Mouse (Mus musculus) thymus, postnatal 14 days (tissue): ENCODE data around the gene 9930021J03Rik.

Source experiments
- DNase-seq: peaks from one replicate; pipeline ENCODE4 v3.0.0; 2021

9930021J03Rik gene

DNA sequence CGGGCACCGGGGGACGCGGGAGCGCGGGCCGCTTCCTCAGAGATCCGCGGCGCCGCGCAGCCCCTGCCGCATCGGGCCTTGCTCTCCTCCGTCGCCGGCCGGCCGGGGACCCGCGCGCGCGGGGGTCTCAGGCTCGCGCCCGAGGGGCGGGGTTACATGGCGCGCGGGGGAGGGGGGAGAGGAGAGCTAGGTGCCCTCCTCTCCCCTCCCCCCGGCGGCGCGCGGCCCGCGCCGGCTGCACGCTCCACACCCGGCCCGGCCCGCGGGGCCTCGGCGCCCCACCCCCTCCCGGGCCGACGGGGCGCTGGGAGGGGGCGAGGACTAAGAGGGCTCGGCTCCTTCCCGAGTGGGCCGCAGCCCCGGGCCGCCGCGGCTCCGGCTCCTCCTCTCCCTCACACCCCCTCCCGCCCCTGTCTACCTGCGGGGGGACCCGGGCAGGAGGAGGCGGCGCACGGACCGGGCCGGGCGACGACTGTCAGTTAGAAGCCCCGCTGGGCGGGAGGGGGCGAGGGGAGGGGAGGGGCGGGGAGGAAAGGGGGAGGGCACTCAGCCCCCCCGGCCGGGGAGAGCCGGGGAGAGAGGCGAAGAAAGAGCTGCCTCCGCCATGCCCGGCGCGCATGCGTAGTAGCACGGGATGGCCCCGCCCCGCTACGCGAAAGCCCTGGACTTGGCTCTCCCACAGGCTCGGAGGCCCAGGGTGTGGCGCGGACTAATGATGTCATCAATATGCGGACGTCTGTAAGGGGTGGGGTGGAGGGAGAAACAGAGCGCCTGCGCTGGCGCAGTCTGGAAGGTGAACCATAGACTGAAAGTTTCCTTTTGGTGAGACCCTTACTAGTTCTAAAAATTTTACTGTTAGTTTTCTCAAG lies at the start of gene 9930021J03Rik:
Gene 9930021J03Rik (minus strand): TSS at position 73 of the 869 bp plus-strand sequence.
- DNase-seq: peak; percentile 99

DNA sequence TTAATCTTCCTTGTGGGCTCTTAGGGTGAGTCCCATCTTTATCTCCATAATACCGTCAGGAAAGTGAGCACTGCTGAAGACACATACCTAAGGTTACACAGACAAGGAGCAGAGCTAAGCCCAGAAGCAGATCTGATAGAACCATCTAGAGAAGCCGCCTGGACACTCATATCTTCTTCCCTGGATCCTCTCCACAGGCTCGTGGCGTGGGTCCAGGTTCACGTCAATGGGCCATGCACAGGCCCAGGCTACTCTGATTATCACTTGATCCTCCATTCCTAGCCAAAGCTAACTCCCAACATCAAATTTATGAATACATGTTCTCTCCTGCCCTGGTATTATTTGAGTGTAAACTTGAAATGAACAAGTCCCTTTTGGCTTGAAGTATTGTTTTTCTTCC lies 47.9 kb upstream of the 9930021J03Rik start:
- DNase-seq: no peak

DNA sequence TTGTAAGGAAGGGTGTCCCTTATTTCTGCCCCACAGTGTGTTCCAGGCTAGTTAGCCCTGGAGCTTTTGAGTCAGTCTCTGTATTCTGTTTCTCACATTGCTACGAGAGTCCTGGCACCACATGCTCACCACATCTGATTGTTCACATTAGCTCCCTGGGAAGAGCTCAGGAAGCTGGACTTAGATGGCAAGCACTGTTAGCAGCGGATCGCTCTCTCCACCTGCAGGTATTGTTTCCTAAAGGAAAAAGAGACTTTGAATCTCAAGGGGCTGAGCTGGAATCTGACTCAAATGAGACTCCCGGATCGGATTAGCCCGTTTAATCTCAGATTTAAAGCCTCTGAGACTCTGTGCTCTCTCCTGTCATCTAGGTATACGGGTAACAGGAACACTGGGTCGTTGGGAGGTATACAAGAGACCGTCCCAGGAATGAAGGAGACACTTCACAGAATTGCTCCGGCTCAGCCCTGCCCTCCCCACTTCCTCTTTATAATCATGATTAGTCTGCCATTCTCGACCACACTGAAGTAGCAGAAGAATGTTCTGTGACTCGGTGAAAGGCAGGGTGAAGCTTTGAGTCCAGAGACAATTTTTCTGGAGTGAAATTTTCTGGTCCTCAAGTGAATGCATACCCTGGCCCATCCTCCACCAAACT lies 45.4 kb upstream of the 9930021J03Rik start:
- DNase-seq: no peak

DNA sequence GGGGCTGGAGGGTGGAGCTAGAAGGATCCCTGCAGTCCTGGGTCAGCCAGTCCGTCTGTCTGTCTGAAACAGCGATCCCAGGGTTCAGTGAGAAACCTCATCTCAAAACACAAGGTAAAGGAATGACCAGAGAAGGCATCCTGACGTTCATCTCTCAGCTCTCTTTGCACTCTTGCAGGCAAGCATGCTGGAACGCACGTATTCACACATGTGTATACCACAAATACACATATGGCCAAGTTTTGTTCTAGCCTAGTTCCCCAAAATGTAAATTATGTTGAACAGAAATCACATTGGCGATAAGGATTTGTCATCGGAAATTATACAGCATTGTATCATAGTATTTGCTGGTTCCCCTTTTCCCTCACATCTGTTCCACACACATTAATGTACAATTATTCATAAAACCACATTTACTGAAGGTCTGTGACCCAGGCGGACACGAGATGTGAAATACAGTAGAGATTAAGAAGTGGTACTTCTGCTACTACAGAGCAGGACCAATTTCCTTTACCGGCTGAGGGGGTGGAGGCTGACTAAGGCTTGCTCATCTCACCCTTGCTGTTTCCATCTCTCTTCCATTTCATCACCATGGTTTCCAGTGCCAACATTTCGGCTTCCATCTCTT lies 44.2 kb upstream of the 9930021J03Rik start:
- DNase-seq: no peak

DNA sequence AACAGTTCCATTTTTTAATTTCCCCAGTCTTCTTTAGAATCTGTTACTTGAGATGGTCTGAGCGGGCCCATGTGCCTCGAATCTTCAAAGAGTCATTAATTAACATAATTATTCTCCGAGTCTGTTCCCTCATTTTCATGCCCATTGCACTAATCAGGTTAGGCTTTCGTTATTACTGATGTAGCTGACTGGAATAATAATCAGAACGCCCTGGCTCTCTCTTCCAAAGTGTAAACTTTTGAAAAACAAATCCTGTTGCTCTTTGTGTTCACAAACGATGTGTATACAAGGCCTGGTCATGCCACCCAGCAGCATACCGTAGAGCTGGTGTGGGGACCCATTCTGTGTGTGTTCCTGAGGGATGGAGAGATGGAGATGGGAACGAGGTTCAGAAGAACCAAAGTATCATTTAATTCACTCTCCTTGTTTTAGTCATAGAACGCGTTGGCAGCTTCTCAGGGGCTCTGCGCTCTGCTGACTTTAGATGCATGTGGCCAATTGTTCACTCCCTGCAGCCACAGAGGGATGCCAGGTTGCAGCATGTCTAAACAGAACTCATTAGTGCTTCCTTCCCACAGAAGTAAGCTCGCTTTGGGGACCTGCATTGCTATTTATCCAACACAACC lies 38.4 kb upstream of the 9930021J03Rik start:
- DNase-seq: no peak

DNA sequence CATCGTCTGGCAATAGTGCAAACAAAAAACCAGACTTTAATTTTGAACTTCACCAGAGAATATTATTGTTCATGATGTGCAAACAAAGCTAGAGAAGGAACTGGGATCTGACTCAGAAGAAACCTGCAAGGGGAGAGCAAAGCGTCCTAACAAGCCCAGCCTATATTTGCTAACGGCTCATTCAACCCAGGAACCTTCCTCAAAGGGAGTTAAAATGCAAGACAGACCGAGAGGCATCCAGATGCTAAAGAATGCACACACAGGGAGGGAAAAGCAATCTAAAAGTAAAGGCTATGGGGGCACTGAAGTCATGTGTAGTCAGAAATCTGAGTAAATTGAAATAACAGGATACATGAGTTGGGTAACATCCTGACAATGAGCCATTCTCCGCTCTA lies 37.8 kb upstream of the 9930021J03Rik start:
- no peak for DNase-seq

DNA sequence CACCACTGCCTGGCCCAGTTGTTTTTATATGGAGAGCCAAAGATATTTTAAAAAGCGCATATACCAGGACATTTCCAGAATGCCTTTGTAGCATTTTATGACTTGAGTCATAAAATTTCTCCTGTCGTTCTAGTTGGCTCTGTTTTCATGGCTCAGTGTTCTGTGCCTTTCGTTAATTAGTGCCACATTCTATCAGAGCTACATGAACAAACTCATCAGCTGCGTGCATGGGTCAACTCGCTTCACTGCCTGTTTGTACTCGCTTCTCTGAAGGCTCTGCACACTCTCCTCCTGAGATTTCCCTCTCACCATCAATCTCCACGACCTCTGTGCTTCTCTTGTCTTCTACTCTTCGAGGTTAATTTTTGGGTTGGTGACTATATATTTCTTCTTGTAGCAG lies 37.2 kb upstream of the 9930021J03Rik start:
- DNase-seq: no peak

DNA sequence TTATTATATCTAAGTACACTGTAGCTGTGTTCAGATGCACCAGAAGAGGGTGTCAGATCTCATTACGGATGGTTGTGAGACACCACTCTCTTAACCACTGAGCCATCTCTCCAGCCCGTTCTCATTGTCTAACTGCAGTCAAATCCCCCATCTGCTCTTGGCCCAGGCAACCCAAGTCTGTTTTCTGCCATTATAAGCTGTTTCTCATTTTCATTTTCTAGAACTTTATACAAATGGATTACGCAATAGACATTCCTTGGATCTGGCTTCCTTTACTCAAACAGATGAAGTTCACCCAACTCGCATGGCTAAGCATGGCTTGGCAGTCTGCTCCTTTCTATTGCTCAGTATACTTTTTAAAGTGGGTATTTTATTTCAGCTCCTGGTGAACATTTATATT lies 34.9 kb upstream of the 9930021J03Rik start:
- no peak for DNase-seq

DNA sequence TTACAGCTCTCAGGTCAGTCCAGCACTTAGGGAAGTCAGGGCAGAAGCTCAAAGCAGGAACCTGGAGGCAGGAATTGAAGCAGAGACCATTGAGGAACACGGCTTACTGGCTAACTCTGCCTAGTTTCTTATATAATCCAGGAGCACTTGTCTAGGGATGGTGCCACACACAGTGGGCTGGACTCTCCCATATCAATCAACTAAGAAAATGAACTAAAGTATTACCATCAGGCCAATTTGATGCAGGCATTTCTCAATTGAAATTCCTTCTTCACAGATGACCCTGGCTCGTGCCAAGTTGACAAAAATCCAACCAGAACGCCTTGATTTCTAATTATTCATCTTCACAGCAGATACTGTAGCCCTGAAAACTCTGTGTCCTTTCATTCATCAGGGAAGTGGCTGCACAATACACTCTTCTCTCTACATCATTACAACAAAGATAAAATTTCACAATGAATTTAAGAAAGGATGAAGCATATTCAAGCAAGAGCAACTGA lies 32.9 kb upstream of the 9930021J03Rik start:
- DNase-seq: no peak

DNA sequence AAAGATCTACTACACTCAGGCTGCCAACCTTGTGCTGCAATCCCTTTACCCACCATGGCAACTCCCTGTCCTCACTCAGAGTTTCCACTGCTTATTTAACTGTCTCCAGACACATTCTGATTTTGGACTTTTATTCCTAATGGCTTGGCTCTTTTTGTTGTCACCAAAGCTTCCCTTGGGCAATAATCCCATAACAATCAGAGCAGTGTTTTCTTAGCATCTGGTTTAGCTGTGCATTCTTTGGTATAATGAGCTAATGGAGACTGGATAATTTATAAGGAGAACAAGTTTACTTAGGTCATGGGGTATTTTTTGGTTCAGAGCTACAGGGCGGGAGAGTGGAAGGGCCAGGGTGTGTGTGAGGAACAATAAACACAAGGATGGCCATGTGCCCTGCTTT lies 32.4 kb upstream of the 9930021J03Rik start:
- DNase-seq: no peak

DNA sequence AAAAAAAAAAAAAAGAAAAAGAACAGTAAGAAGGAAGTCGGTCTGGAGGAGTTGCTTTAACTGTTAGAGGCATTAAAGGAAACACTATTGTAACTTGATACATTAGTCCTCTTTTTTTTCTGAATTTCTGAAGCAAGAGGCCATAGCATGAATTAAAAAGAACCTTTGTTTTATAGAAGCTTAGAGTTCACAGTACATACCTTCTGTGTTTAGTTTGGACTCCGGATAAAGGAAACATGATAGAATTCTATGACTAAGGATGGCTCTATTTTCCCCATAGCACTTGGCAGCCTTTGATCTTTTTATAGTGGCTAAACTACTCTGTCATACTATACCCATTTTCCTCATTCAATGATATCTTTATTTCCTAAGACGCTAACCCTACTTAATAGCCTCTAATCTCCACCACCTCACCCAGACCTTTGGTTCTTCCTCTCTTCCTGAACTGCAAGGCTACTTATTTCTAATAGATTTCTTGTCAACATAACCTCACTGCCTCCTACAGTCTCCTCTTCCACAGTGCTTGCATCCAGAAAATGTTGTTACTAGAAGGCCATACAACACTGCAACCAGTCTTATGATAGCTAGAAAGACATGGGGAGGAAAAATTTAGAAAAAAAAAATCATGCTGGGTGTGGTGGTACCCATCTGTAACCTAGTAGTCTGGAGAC lies 29.7 kb upstream of the 9930021J03Rik start:
- DNase-seq: no peak

DNA sequence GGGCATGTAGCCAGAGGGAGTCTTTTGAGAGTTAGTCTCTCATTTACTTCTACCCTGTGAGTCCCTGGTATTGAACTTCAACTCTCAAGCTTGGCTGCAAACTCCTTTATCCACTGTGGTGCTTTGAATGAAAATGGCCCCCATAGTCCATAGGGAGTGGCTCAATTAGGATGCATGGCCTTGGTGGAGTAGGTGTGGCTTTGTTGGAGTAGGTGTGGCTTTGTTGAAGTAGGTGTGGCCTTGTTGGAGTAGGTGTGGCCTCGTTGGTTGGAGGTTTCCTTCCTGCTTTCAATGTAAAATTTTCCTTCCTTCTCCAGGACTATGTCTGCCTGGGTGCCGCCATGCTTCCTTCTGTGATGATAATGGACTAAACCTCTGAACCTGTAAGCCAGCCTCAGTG lies 25.1 kb upstream of the 9930021J03Rik start:
- no peak for DNase-seq

DNA sequence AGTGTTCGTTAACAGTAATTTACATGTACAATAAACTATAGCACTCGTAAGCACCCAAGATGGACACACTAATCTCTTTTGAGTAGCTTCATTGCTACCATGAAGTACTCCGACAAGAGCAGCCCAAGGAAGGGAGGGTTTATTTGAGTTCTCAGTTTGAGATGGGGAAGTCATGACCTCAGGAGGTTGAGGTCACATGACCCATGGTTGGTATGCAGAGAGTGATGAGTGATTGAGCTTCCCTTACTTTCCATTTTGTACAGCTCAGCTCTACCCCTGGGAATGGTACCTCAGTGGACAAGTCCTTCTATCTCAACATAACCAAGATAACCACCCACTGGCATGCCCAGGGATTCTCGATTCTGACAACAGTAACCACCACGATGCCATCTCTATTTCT lies 22.8 kb upstream of the 9930021J03Rik start:
- no peak for DNase-seq

DNA sequence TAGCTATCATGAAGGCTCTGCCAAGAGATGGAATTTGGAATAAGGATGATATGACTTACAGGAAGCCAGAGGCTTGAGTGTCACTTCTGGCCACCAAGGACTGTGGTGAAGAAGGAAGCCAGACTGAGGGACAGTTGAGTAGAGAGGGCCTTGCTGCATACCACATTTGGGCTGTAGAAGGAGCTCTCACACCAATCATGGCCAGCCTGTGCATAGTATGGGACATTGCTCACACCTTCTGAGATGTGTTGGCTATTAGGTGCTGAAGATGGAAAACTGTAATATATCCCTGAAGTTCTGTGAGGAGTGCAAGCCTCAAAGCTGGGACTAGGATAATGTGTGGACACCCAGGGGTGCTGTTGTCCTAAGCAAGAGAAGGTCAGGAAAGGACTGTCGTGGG lies 20.9 kb upstream of the 9930021J03Rik start:
- DNase-seq: no peak

DNA sequence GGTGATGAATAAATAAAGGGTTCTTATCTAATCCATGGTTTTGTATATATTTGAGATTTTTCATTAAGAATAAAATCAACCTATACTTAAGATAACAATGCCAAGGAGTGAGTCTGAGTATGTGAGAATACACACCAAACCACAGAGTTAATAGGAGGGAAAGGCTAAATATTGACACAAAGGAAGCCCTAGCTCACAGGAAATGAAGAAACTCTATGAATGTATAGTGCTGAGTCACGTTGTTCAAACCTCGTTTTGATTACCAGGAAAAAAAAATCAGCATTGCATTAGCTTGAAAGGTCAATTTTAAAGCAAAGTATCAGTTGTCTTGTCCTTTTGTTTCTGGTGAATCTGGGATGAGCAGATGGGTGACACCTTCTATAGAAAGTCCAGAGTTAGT lies 19.2 kb upstream of the 9930021J03Rik start:
- no peak for DNase-seq

DNA sequence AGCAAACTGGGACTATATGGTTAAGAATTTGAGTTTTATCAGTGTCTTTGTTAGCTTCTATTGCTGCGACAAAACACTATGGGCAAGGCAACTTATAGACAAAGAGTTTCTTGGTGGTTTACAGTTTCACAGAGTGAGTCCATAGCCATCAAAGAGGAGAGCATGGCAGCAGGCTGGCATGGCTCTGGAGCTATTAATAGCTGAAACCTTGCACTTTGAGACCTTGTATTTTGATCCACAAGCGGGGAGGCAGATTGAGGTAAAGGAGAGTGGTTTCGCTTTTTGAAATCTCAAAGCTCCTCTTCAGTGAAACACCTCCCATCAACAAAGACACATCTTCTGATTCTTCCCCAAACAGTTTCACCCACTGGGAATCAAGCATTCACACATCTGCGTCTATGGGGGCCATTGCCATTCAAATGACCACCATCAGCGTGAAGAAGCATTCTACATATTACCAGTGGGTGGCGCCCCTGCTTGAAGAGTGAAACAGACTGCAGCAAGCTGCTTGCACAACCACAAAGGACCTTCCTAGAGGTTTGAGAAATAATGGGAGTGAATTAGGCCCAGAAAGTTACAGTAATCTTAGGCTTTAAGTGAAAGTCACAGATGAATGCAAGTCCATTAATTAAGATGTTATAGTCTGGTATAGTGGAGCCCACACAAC lies 18.4 kb upstream of the 9930021J03Rik start:
- peak; percentile 58 for DNase-seq

DNA sequence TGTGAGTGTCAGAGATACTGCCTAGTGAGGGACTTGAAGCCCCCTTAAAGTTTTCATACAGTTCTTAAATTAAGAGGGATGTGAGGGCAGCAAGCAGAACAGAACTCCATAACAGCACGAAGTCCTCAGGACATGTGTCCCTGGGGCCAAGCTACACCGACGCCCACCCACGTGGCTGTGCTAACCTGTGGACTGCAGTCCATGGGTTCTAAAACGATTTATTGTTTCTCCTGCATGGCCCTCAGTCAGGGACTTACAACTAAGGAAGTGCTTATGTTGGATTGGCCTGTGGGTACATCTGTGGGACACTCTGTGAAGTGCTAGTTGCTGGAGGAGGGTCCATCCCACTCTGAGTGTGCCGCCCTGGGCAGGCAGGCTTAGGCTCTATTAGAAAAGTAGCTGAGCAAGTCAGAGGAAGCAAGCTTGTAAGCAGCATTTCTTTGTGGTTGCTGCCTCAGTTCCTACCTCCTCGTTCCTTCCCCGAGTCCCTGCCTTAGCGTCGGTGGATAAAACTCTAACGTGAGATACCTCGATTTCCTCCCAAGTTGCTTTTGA lies 17.7 kb upstream of the 9930021J03Rik start:
- DNase-seq: no peak

DNA sequence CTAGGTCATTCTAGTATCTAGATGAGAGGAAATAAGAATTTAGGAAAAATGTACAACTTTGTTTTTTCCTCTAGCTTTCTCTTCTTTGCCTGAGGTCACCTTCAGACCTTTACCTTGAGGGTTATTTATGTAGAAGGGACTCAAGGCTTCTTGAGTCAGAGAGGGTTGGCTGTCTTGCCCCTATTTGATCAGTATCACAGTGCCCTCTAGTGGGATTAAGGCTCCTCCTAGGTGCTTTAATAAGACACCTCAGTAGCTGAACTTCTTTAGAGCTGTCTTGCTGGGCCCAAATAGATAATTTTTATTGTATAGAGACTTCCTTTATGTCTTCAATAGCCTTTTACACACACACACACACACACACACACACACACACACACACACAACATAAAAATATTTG lies 15.2 kb upstream of the 9930021J03Rik start:
- peak; percentile 68 for DNase-seq

DNA sequence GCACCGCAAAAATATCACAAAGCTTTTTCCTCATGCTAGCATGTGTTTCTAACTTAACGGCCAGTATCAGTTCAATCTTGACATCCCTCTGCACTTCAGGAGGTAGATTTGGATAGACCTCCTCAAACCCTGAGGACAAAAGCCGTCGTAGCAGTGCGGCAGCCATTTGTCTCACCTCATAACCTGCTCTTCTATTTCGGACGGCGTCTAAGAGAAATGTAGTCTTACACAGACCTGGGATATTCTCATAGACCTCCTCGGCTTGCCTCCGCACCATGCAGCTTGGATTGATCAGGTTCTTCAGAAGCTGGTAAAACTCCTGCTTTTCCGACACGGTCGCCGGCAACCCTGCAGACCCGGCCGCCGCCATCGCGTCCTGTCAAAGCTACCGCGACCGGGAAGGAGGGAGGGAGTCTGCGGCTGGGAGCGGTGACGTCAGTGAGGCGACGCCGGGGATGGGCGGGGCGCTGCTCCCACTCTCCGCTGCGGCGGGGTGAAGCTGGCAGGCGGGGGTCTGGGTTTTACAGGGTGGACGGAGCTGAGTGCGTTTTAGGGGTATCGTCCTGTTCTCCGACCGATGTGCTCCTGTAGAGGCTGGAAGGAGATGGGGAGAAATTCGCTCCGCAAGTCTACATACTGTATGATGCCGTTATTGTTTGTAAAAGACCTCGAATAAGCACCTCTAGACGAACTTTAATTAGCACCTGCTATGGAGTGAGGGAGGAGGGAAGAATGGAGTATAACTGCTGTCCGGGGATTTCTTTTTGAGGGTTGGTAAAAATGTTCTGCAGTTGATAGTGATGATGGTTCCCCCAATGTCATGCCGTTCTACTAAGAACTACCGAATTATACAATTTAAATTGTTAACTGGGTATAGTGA lies 7.0 kb upstream of the 9930021J03Rik start, which contains the start of gene Ranbp6:
Gene Ranbp6 (minus strand): TSS at position 394 of the 880 bp plus-strand sequence.
- DNase-seq: peak; percentile 96

DNA sequence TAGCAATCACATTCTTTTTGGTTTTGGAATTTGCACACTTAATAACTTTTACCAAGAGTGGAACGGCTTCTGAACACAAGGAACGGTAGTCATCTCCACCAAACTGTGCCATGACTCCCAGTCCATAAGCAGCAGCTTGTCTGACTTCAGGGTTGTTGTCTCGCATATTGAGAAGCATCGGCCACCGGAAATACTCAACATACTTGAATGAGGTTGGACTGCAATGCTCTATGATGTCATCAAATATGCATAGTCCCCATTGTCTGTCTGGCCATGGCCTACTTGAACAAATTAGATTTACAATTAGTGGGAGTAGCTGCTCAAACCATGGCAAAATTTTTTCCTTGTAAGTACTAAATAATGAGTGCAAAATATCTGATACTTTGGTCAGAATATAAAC lies 4.2 kb upstream of the 9930021J03Rik start:
- DNase-seq: no peak
